Mouse (Mus musculus) frontal cortex, postnatal 10 days (tissue): ENCODE measurements around the gene Chst10.
A peak's percentile ranks its signal among the peaks of the same experiment; 100 is the strongest.

ENCODE experiments used
- DNase-seq, 2 experiments: peaks; one replicate each; pipeline ENCODE4 v3.0.0; 2022; ENCODE audit warnings: low spot score in 2 of 2, mixed read lengths in 1 of 2

Gene Chst10

GRCm38 (mm10) chr1:38897431-38898248, at the start of gene Chst10:
Gene Chst10 (minus strand): TSS chr1:38898161.
- DNase-seq = peak; percentile 76 to 81

- no peak for DNase-seq
Measured at GRCm38 (mm10) chr1:38939608-38940007, 41.6 kb upstream of the Chst10 start.

GRCm38 (mm10) chr1:38938849-38939248, 40.9 kb upstream of the Chst10 start, which contains the start of gene Nms:
Gene Nms (plus strand): TSS chr1:38939149.
- DNase-seq = no peak

- DNase-seq = no peak
Measured at GRCm38 (mm10) chr1:38936780-38937179, 38.8 kb upstream of the Chst10 start.

GRCm38 (mm10) chr1:38934668-38935067, 36.7 kb upstream of the Chst10 start:
- DNase-seq = no peak

GRCm38 (mm10) chr1:38930767-38931166, 32.8 kb upstream of the Chst10 start:
- no peak for DNase-seq

GRCm38 (mm10) chr1:38929468-38929867, 31.5 kb upstream of the Chst10 start:
- DNase-seq = peak in 1 of 2 experiments; percentile 34

- DNase-seq = no peak
Measured at GRCm38 (mm10) chr1:38928996-38929395, 31.0 kb upstream of the Chst10 start.

- no peak for DNase-seq
Measured at GRCm38 (mm10) chr1:38903985-38904384, 6.0 kb upstream of the Chst10 start.

- no peak for DNase-seq
Measured at GRCm38 (mm10) chr1:38902571-38902970, 4.6 kb upstream of the Chst10 start.

GRCm38 (mm10) chr1:38893081-38893480, 4.9 kb downstream of the Chst10 start:
- no peak for DNase-seq

- DNase-seq = no peak
Measured at GRCm38 (mm10) chr1:38891444-38891843, 6.5 kb downstream of the Chst10 start.

- DNase-seq = no peak
Measured at GRCm38 (mm10) chr1:38888803-38889202, 9.2 kb downstream of the Chst10 start.

GRCm38 (mm10) chr1:38887011-38887410, 10.9 kb downstream of the Chst10 start:
- no peak for DNase-seq

- DNase-seq = no peak
Measured at GRCm38 (mm10) chr1:38886602-38887001, 11.4 kb downstream of the Chst10 start.

GRCm38 (mm10) chr1:38885956-38886355, 12.0 kb downstream of the Chst10 start:
- no peak for DNase-seq

GRCm38 (mm10) chr1:38883766-38884165, 14.2 kb downstream of the Chst10 start:
- no peak for DNase-seq

GRCm38 (mm10) chr1:38882746-38883145, 15.2 kb downstream of the Chst10 start:
- no peak for DNase-seq

- no peak for DNase-seq
Measured at GRCm38 (mm10) chr1:38881366-38881765, 16.6 kb downstream of the Chst10 start.

GRCm38 (mm10) chr1:38876671-38877382, 21.1 kb downstream of the Chst10 start:
- no peak for DNase-seq

- no peak for DNase-seq
Measured at GRCm38 (mm10) chr1:38873911-38874310, 24.1 kb downstream of the Chst10 start.

GRCm38 (mm10) chr1:38871834-38872233, 26.1 kb downstream of the Chst10 start:
- no peak for DNase-seq
